Mouse (Mus musculus) limb, embryonic 14.5 days (tissue): ENCODE data around the gene Asah2. TPM values are rescaled to one million over a fixed set of nuclear protein-coding genes. Genes with fewer than 3 reads are reported as not detected.

Experiments used
- ATAC-seq: fragments of 200-750 bp; cut with Nextera tagmentation; 2 replicates; pipeline ENCODE4 v1.8.0; 2017; ENCODE audit warnings: low read depth, moderate number of reproducible peaks, moderate TSS enrichment; ENCODE audit not compliant: low FRiP score
- DNase-seq: peaks from one replicate; pipeline ENCODE4 v3.0.0-alpha.2; 2015; ENCODE audit warnings: low spot score
- H3K27ac ChIP-seq: fragments of 300-500 bp; sonication (generic); replicated peaks from 2 replicates; pipeline ENCODE4 v1.5.1; 2014; ENCODE audit warnings: low read depth, mild to moderate bottlenecking, low read length, moderate library complexity, mixed read lengths
- H3K27me3 ChIP-seq: fragments of 300-500 bp; sonication (generic); 2 replicates; pipeline ENCODE4 v1.6.1; 2014; ENCODE audit warnings: low read length, mixed read lengths; ENCODE audit not compliant: control insufficient read depth, insufficient read depth
- H3K36me3 ChIP-seq: fragments of 300-500 bp; sonication (generic); 2 replicates; pipeline ENCODE4 v1.6.1; 2014; ENCODE audit warnings: mild to moderate bottlenecking, low read length, moderate library complexity, mixed read lengths; ENCODE audit not compliant: control insufficient read depth, insufficient read depth
- H3K4me1 ChIP-seq: fragments of 300-500 bp; sonication (generic); 2 replicates; pipeline ENCODE4 v1.6.1; 2014; ENCODE audit warnings: antibody characterized with exemption, low read length, mixed read lengths; ENCODE audit not compliant: control insufficient read depth, insufficient read depth
- H3K4me2 ChIP-seq: fragments of 300-500 bp; sonication (generic); replicated peaks from 2 replicates; pipeline ENCODE4 v1.6.1; 2014; ENCODE audit warnings: low read depth, mild to moderate bottlenecking, low read length, moderate library complexity; ENCODE audit not compliant: severe bottlenecking
- H3K4me3 ChIP-seq: fragments of 300-500 bp; sonication (generic); replicated peaks from 2 replicates; pipeline ENCODE4 v1.5.1; 2014; ENCODE audit warnings: low read length
- H3K9ac ChIP-seq: fragments of 300-500 bp; sonication (generic); 2 replicates; pipeline ENCODE4 v1.6.1; 2014; ENCODE audit warnings: mild to moderate bottlenecking, low read depth, low read length, moderate library complexity; ENCODE audit not compliant: severe bottlenecking
- H3K9me3 ChIP-seq: fragments of 300-500 bp; sonication (generic); 2 replicates; pipeline ENCODE4 v1.6.1; 2016; ENCODE audit warnings: low read length; ENCODE audit not compliant: control insufficient read depth
- POLR2A ChIP-seq: fragments of 200-500 bp; IDR thresholded peaks from 2 replicates; pipeline ENCODE4 v1.8.0; 2012; ENCODE audit warnings: inconsistent platforms, mild to moderate bottlenecking, moderate library complexity, borderline replicate concordance; ENCODE audit not compliant: insufficient read depth, insufficient read length; ENCODE audit errors: extremely low read depth
- WGBS: fragments of 180-500 bp; shearing (Covaris S2); extraction: QIAGEN DNeasy Blood & Tissue Kit; methylation state at CpG from one replicate; pipeline ENCODE4 v1.1.7; 2014; 5-methylcytosine and 5-hydroxymethylcytosine counted together
- polyA plus RNA-seq, 2 experiments: library from polyadenylated mRNA; depleted of rRNA in 1 of 2; stranded (reverse) in 1 of 2; unstranded in 1 of 2; fragments of >200 nt; fragmentation: Nextera tagmentation in 1 of 2; extraction: Ambion mirVana in 1 of 2; gene quantifications; 2 replicates each; pipeline versions ENCODE4 v1.2.1 to v1.2.3; 2012 to 2014

The Asah2 gene
- polyA plus RNA-seq, 2 experiments, result 2.2 to 6.4 TPM

- no peak for TF ChIP-seq POLR2A
- no peak overlapping the region for H3K4me2 ChIP-seq
- H3K4me1 ChIP-seq, result no peaks in the 10 kb centered on the region
- H3K36me3 ChIP-seq, result 0 out of 2 replicates have a peak, but pooled peaks cover 4% of the 10 kb centered on the region
- DNase-seq (no peak), ATAC-seq (no peak)
- H3K9me3 ChIP-seq, result no peaks in the 10 kb centered on the region
- no peak overlapping the region for H3K27ac ChIP-seq
- H3K4me3 ChIP-seq, result no peak overlapping the region
- no peak overlapping the region for H3K9ac ChIP-seq
- WGBS, result 87% methylated on average over 3 of the region's 3 CpGs
- H3K27me3 ChIP-seq, result no peaks in the 10 kb centered on the region
These were observed 82.6 kb downstream of the Asah2 start for GRCm38 (mm10) chr19:32025443-32025842.

- no peak for DNase-seq
- no peak overlapping the region for H3K4me2 ChIP-seq
- no peak overlapping the region for H3K4me3 ChIP-seq
- no peaks in the 10 kb centered on the region for H3K9me3 ChIP-seq
- no peak for ATAC-seq
- TF ChIP-seq POLR2A, result no peak
- H3K9ac ChIP-seq, result no peak overlapping the region
- H3K27me3 ChIP-seq, result no peaks in the 10 kb centered on the region
- no peak overlapping the region for H3K27ac ChIP-seq
- WGBS, result 34% methylated on average over 8 of the region's 8 CpGs
- 0 out of 2 replicates have a peak, but pooled peaks cover 4% of the 10 kb centered on the region for H3K36me3 ChIP-seq
- peaks cover 13% of the 10 kb centered on the region; the same call in 1 of the 2 replicates for H3K4me1 ChIP-seq
These were observed 88.3 kb downstream of the Asah2 start for GRCm38 (mm10) chr19:32019722-32020121.

- WGBS, result 18% methylated on average over 7 of the region's 7 CpGs
- DNase-seq, result peak; percentile 36
- H3K4me1 ChIP-seq, result peaks cover 13% of the 10 kb centered on the region; the same call in 1 of the 2 replicates
- H3K9ac ChIP-seq, result no peak overlapping the region
- no peak for ATAC-seq
- H3K4me2 ChIP-seq, result no peak overlapping the region
- H3K27me3 ChIP-seq, result no peaks in the 10 kb centered on the region
- H3K9me3 ChIP-seq, result no peaks in the 10 kb centered on the region
- H3K36me3 ChIP-seq, result 0 out of 2 replicates have a peak, but pooled peaks cover 4% of the 10 kb centered on the region
- TF ChIP-seq POLR2A, result no peak
- H3K27ac ChIP-seq, result no peak overlapping the region
- H3K4me3 ChIP-seq, result no peak overlapping the region
These were observed 89.4 kb downstream of the Asah2 start for GRCm38 (mm10) chr19:32018585-32018984.

GRCm38 (mm10) chr19:32018053-32018452 is 90.0 kb downstream of the Asah2 start:
- Histone ChIP-seq H3K36me3 (0 out of 2 replicates have a peak, but pooled peaks cover 4% of the 10 kb centered on the region), H3K4me1 (peaks cover 13% of the 10 kb centered on the region; the same call in 1 of the 2 replicates), H3K9me3 (no peaks in the 10 kb centered on the region), H3K4me3 (no peak overlapping the region), H3K27ac (no peak overlapping the region), H3K9ac (no peak overlapping the region), H3K27me3 (no peaks in the 10 kb centered on the region), H3K4me2 (no peak overlapping the region)
- ATAC-seq (no peak), DNase-seq (no peak)
- 81% methylated on average over 5 of the region's 5 CpGs for WGBS
- no peak for TF ChIP-seq POLR2A

- 82% methylated on average over 5 of the region's 5 CpGs for WGBS
- no peak for TF ChIP-seq POLR2A
- no peak overlapping the region for H3K4me3 ChIP-seq
These were observed 105.4 kb downstream of the Asah2 start for GRCm38 (mm10) chr19:32002623-32003022.

GRCm38 (mm10) chr19:31996916-31997315 is 111.1 kb downstream of the Asah2 start:
- Histone ChIP-seq H3K27me3 (no peaks in the 10 kb centered on the region), H3K9ac (no peak overlapping the region), H3K9me3 (no peaks in the 10 kb centered on the region), H3K36me3 (no peaks in the 10 kb centered on the region), H3K27ac (no peak overlapping the region), H3K4me3 (no peak overlapping the region), H3K4me2 (no peak overlapping the region), H3K4me1 (no peaks in the 10 kb centered on the region)
- no peak for DNase-seq
- 92% methylated on average over 3 of the region's 3 CpGs for WGBS
- no peak for ATAC-seq
- no peak for TF ChIP-seq POLR2A

More at GRCm38 (mm10) chr19:32002623-32003022, 105.4 kb downstream of the Asah2 start:
- Histone ChIP-seq H3K36me3 (no peaks in the 10 kb centered on the region), H3K27me3 (no peaks in the 10 kb centered on the region), H3K9ac (no peak overlapping the region), H3K4me2 (no peak overlapping the region), H3K9me3 (no peaks in the 10 kb centered on the region), H3K27ac (no peak overlapping the region), H3K4me1 (no peaks in the 10 kb centered on the region)
- ATAC-seq, result no peak
- DNase-seq, result no peak
